Mouse (Mus musculus): Measurements from ENCODE around the gene Exo5.

- TF ChIP-seq POLR2A (IDR thresholded peaks at IDR 0.05; ENCODE audit: control insufficient read depth, extremely low read depth, insufficient read depth, low read length, poor library complexity) (no peak), CTCF (IDR thresholded peaks at IDR 0.05; ENCODE audit: borderline replicate concordance, control insufficient read depth, extremely low read depth, insufficient read depth, low read length, poor library complexity) (peak; percentile 49; the same call in 1 of the 2 replicates)
Measured at GRCm38 (mm10) chr4:120969382-120970146, 44.7 kb upstream of the Exo5 start.

Data from thymus, adult 2 months (tissue).